Mouse (Mus musculus): ENCODE results near the gene Gm10645. TPM values are rescaled to one million over a fixed set of nuclear protein-coding genes. Genes with fewer than 3 reads are reported as not detected.

The Gm10645 gene
- polyA plus RNA-seq, 1 experiment from 2014 or later, result 2.0 TPM

- WGBS, result 48% methylated on average over 16 of the region's 16 CpGs
- no peak overlapping the region for H3K9ac ChIP-seq (ENCODE audit: low read depth, low read length)
- no peak overlapping the region for H3K27ac ChIP-seq
- TF ChIP-seq CTCF (IDR thresholded peaks at IDR 0.05; ENCODE audit: low read depth), result no peak
- peaks cover 3% of the 10 kb centered on the region; the same call in 1 of the 2 replicates for H3K4me1 ChIP-seq (replicated peaks; ENCODE audit: insufficient read depth, low read length)
- no peak overlapping the region for H3K4me3 ChIP-seq (replicated peaks; ENCODE audit: low read depth, low read length)
- H3K9me3 ChIP-seq (replicated peaks; ENCODE audit: low read length), result no peaks in the 10 kb centered on the region
- no peaks in the 10 kb centered on the region for H3K36me3 ChIP-seq (ENCODE audit: insufficient read depth, low read length)
- no peak for ATAC-seq (replicated peaks; ENCODE audit: low FRiP score, low read depth)
- H3K4me2 ChIP-seq (ENCODE audit: low read length), result no peak overlapping the region
- DNase-seq (ENCODE audit: low spot score), result peak; percentile 36
- no peaks in the 10 kb centered on the region for H3K27me3 ChIP-seq (ENCODE audit: insufficient read depth, low read length)
Measured at GRCm38 (mm10) chr8:83200191-83201177, 34.5 kb upstream of the Gm10645 start.

- no peak overlapping the region for H3K27ac ChIP-seq
- 70% methylated on average over 8 of the region's 8 CpGs for WGBS
- peaks cover 3% of the 10 kb centered on the region; the same call in 1 of the 2 replicates for H3K4me1 ChIP-seq (replicated peaks; ENCODE audit: insufficient read depth, low read length)
- H3K36me3 ChIP-seq (ENCODE audit: insufficient read depth, low read length), result no peaks in the 10 kb centered on the region
- DNase-seq (ENCODE audit: low spot score) (no peak), ATAC-seq (replicated peaks; ENCODE audit: low FRiP score, low read depth) (no peak; the same call in 1 of the 2 replicates)
- no peak overlapping the region for H3K4me3 ChIP-seq (replicated peaks; ENCODE audit: low read depth, low read length)
- TF ChIP-seq CTCF (IDR thresholded peaks at IDR 0.05; ENCODE audit: low read depth), result no peak
- no peaks in the 10 kb centered on the region for H3K9me3 ChIP-seq (replicated peaks; ENCODE audit: low read length)
- no peak overlapping the region for H3K4me2 ChIP-seq (ENCODE audit: low read length)
- no peaks in the 10 kb centered on the region for H3K27me3 ChIP-seq (ENCODE audit: insufficient read depth, low read length)
- H3K9ac ChIP-seq (ENCODE audit: low read depth, low read length), result no peak overlapping the region
Measured at GRCm38 (mm10) chr8:83199715-83200114, 33.7 kb upstream of the Gm10645 start.

- H3K9me3 ChIP-seq (replicated peaks; ENCODE audit: low read length), result no peaks in the 10 kb centered on the region
- H3K27ac ChIP-seq, result no peak overlapping the region
- H3K36me3 ChIP-seq (ENCODE audit: insufficient read depth, low read length), result no peaks in the 10 kb centered on the region
- no peaks in the 10 kb centered on the region for H3K27me3 ChIP-seq (ENCODE audit: insufficient read depth, low read length)
- peaks cover 3% of the 10 kb centered on the region; the same call in 1 of the 2 replicates for H3K4me1 ChIP-seq (replicated peaks; ENCODE audit: insufficient read depth, low read length)
- no peak overlapping the region for H3K4me3 ChIP-seq (replicated peaks; ENCODE audit: low read depth, low read length)
- DNase-seq (ENCODE audit: low spot score) (no peak), ATAC-seq (replicated peaks; ENCODE audit: low FRiP score, low read depth) (no peak)
- H3K4me2 ChIP-seq (ENCODE audit: low read length), result no peak overlapping the region
- WGBS, result 67% methylated on average over 6 of the region's 6 CpGs
- no peak overlapping the region for H3K9ac ChIP-seq (ENCODE audit: low read depth, low read length)
- TF ChIP-seq CTCF (IDR thresholded peaks at IDR 0.05; ENCODE audit: low read depth), result no peak
Measured at GRCm38 (mm10) chr8:83196088-83196487, 30.1 kb upstream of the Gm10645 start.

GRCm38 (mm10) chr8:83189538-83190095 is 23.6 kb upstream of the Gm10645 start:
- H3K4me2 ChIP-seq (ENCODE audit: low read length), result no peak overlapping the region
- no peaks in the 10 kb centered on the region for H3K27me3 ChIP-seq (ENCODE audit: insufficient read depth, low read length)
- WGBS, result 43% methylated on average over 4 of the region's 4 CpGs
- ATAC-seq (replicated peaks; ENCODE audit: low FRiP score, low read depth) (no peak), DNase-seq (ENCODE audit: low spot score) (no peak)
- no peak for TF ChIP-seq CTCF (IDR thresholded peaks at IDR 0.05; ENCODE audit: low read depth)
- no peaks in the 10 kb centered on the region for H3K4me1 ChIP-seq (replicated peaks; ENCODE audit: insufficient read depth, low read length)
- no peak overlapping the region for H3K27ac ChIP-seq
- no peaks in the 10 kb centered on the region for H3K9me3 ChIP-seq (replicated peaks; ENCODE audit: low read length)
- H3K4me3 ChIP-seq (replicated peaks; ENCODE audit: low read depth, low read length), result no peak overlapping the region
- H3K9ac ChIP-seq (ENCODE audit: low read depth, low read length), result no peak overlapping the region
- no peaks in the 10 kb centered on the region for H3K36me3 ChIP-seq (ENCODE audit: insufficient read depth, low read length)

DNA sequence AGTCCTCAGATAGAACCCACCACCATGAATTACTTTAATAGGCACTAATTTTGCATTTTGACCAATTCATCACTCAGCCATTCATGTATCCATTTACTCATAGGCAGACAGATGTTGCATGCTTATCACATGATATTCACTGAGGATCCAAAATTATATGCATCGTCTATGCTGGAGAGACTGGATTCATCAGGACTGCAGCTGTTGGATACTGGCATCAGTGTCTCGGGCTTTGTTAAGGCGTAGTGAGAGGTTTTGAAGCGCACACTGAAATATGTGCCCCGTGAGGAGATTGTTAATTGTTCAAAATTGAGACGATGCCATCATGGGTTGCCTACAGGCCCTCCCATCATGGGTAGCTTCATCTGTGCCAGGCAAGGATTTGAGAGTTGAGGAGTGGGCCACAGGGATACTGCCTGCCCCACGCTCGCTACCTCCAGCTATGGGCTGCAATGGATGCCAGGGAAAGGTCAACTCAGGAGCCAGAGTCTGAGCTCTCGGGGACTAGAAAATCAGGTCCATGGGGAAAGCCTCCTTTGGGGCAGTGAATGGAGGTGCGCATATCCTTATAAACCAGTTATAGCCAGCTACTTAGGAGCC is 21.5 kb upstream of the Gm10645 start:
- Histone ChIP-seq H3K27me3 (ENCODE audit: insufficient read depth, low read length) (no peaks in the 10 kb centered on the region), H3K9ac (ENCODE audit: low read depth, low read length) (no peak overlapping the region), H3K27ac (no peak overlapping the region), H3K36me3 (ENCODE audit: insufficient read depth, low read length) (no peaks in the 10 kb centered on the region), H3K9me3 (replicated peaks; ENCODE audit: low read length) (no peaks in the 10 kb centered on the region), H3K4me3 (replicated peaks; ENCODE audit: low read depth, low read length) (no peak overlapping the region), H3K4me2 (ENCODE audit: low read length) (no peak overlapping the region), H3K4me1 (replicated peaks; ENCODE audit: insufficient read depth, low read length) (no peaks in the 10 kb centered on the region)
- 90% methylated on average over 10 of the region's 10 CpGs for WGBS
- TF ChIP-seq CTCF (IDR thresholded peaks at IDR 0.05; ENCODE audit: low read depth), result no peak
- DNase-seq (ENCODE audit: low spot score), result no peak
- ATAC-seq (replicated peaks; ENCODE audit: low FRiP score, low read depth), result 0 out of 2 replicates have a peak, but pooled peaks have one; percentile 36

GRCm38 (mm10) chr8:83186376-83186775 is 20.4 kb upstream of the Gm10645 start:
- no peaks in the 10 kb centered on the region for H3K36me3 ChIP-seq (ENCODE audit: insufficient read depth, low read length)
- H3K4me3 ChIP-seq (replicated peaks; ENCODE audit: low read depth, low read length), result no peak overlapping the region
- H3K4me1 ChIP-seq (replicated peaks; ENCODE audit: insufficient read depth, low read length), result no peaks in the 10 kb centered on the region
- WGBS, result 38% methylated on average over 6 of the region's 6 CpGs
- H3K4me2 ChIP-seq (ENCODE audit: low read length), result no peak overlapping the region
- no peak overlapping the region for H3K27ac ChIP-seq
- no peak for TF ChIP-seq CTCF (IDR thresholded peaks at IDR 0.05; ENCODE audit: low read depth)
- H3K27me3 ChIP-seq (ENCODE audit: insufficient read depth, low read length), result no peaks in the 10 kb centered on the region
- no peak for ATAC-seq (replicated peaks; ENCODE audit: low FRiP score, low read depth)
- peak; percentile 44 for DNase-seq (ENCODE audit: low spot score)
- H3K9me3 ChIP-seq (replicated peaks; ENCODE audit: low read length), result no peaks in the 10 kb centered on the region
- no peak overlapping the region for H3K9ac ChIP-seq (ENCODE audit: low read depth, low read length)

Measured in kidney, postnatal 0 days (tissue).